ENCODE assay signal across 8 mouse cellular contexts in the genomic region with DNA sequence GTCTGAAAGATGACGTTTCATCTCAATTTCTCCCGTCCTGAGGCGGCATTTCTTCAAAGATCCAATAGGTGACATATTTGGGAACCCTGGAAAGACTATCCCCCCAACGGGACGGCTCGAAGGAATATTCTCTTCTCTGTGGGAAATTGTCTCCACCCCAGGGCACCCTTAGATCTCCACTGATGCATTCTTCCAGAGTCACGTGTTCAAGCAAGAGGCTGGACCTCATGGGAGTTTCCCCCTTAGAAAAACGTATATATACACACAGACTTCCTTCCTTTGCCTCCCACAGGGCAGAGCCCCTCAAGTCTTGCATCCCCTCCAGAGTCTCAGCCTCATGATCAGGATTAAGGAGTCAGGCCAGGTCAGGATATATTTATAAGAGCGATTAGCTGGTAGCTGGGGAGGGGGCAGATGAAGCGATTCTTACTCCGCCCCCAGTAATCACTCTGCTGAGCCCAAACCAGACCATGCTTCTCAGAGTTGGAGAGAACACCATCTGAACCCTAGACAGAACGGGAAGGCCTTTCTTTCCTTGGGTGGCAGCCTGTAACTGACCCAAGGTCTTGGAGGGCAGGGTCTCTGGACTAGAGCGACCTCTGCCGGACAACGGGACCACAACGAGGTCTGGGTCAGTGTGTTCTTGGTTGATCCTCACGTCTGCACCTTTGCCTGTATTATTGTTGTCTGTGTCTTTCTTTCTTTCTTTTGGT. TPM values are rescaled to one million over a fixed set of nuclear protein-coding genes. Genes with fewer than 3 reads are reported as not detected.
DNase-seq lines count a peak whose midpoint lies in the region; ATAC-seq and TF ChIP-seq lines count a peak whose summit lies in the region.

TSS of gene Rtbdn (plus strand) at position 464 of the 713 bp plus-strand sequence.

- 8% methylated on average over 17 of the region's 17 CpGs for WGBS in lung, embryonic 14.5 days
- WGBS in intestine, embryonic 14.5 days: 10% methylated on average over 17 of the region's 17 CpGs
- WGBS in neural tube, embryonic 11.5 days: 9% methylated on average over 17 of the region's 17 CpGs

- peaks cover 50% of the 10 kb centered on the region for H3K27me3 ChIP-seq in lung, embryonic 14.5 days (ENCODE audit: insufficient read depth, low read length)
- H3K27me3 ChIP-seq in intestine, embryonic 14.5 days (replicated peaks; ENCODE audit: control insufficient read depth, insufficient read depth, low read length): peaks cover 74% of the 10 kb centered on the region
- H3K27me3 ChIP-seq in neural tube, embryonic 11.5 days (ENCODE audit: control insufficient read depth, insufficient read depth, low read length): peaks cover 62% of the 10 kb centered on the region

- peak; percentile 41; the same call in 1 of the 2 replicates for ATAC-seq in lung, embryonic 14.5 days (ENCODE audit: insufficient read depth)
- ATAC-seq in intestine, embryonic 14.5 days (replicated peaks; ENCODE audit: low FRiP score, low TSS enrichment, low read depth): no peak
- no peak for ATAC-seq in neural tube, embryonic 11.5 days (ENCODE audit: insufficient read depth, low FRiP score, low TSS enrichment)

- H3K4me2 ChIP-seq in lung, embryonic 14.5 days: peak within 1 kb of the TSS; percentile 73
- peak within 1 kb of the TSS; percentile 57 for H3K4me2 ChIP-seq in intestine, embryonic 14.5 days (ENCODE audit: low read length)
- H3K4me2 ChIP-seq in neural tube, embryonic 11.5 days (ENCODE audit: low read depth): peak within 1 kb of the TSS; percentile 93

- no peaks in the 10 kb centered on the region for H3K9me3 ChIP-seq in lung, embryonic 14.5 days (ENCODE audit: low read depth, low read length)
- 0 out of 2 replicates have a peak, but pooled peaks cover 2% of the 10 kb centered on the region for H3K9me3 ChIP-seq in intestine, embryonic 14.5 days (ENCODE audit: control insufficient read depth, low read length)
- no peaks in the 10 kb centered on the region for H3K9me3 ChIP-seq in neural tube, embryonic 11.5 days (ENCODE audit: control insufficient read depth, low read length)

- DNase-seq in lung, embryonic 14.5 days: no peak
- no peak for DNase-seq in lung, postnatal 10 days
- DNase-seq in cerebellum, postnatal 14 days: peak; percentile 79 to 85
- DNase-seq in intestine, embryonic 14.5 days (ENCODE audit: low spot score): no peak
- DNase-seq in neural tube, embryonic 11.5 days (ENCODE audit: low spot score): peak; percentile 40
- DNase-seq in frontal cortex, postnatal 10 days (ENCODE audit: low spot score in 2 of 2): no peak
- DNase-seq in layer of hippocampus, adult 8-10 months (ENCODE audit: low spot score in 2 of 2): no peak
- DNase-seq in layer of hippocampus, adult 18-20 months (ENCODE audit: low spot score in 2 of 2): no peak

- no peaks in the 10 kb centered on the region for H3K4me1 ChIP-seq in lung, embryonic 14.5 days (ENCODE audit: insufficient read depth)
- 0 out of 2 replicates have a peak, but pooled peaks cover 4% of the 10 kb centered on the region for H3K4me1 ChIP-seq in intestine, embryonic 14.5 days (replicated peaks; ENCODE audit: control insufficient read depth, insufficient read depth, low read length)
- H3K4me1 ChIP-seq in neural tube, embryonic 11.5 days (ENCODE audit: control insufficient read depth, insufficient read depth, low read length): peaks cover 8% of the 10 kb centered on the region; the same call in 1 of the 2 replicates

- no peaks in the 10 kb centered on the region for H3K36me3 ChIP-seq in lung, embryonic 14.5 days (ENCODE audit: insufficient read depth)
- H3K36me3 ChIP-seq in intestine, embryonic 14.5 days (ENCODE audit: control insufficient read depth, insufficient read depth, low read length): no peaks in the 10 kb centered on the region
- H3K36me3 ChIP-seq in neural tube, embryonic 11.5 days (ENCODE audit: control insufficient read depth, insufficient read depth, low read length): no peaks in the 10 kb centered on the region

- H3K27ac ChIP-seq in lung, embryonic 14.5 days (ENCODE audit: low read depth): no peak within 1 kb of the TSS
- H3K27ac ChIP-seq in intestine, embryonic 14.5 days (ENCODE audit: low read depth): no peak within 1 kb of the TSS
- H3K27ac ChIP-seq in neural tube, embryonic 11.5 days (ENCODE audit: low read depth, low read length): no peak within 1 kb of the TSS

- peak within 1 kb of the TSS; percentile 41 for H3K4me3 ChIP-seq in lung, embryonic 14.5 days (ENCODE audit: low read depth, low read length)
- peak within 1 kb of the TSS; percentile 33 for H3K4me3 ChIP-seq in intestine, embryonic 14.5 days (ENCODE audit: low read depth, low read length)
- peak within 1 kb of the TSS; percentile 56 for H3K4me3 ChIP-seq in neural tube, embryonic 11.5 days (ENCODE audit: low read depth, low read length)

- TF ChIP-seq CTCF in lung, embryonic 14.5 days (IDR thresholded peaks at IDR 0.05; ENCODE audit: low read depth): peak; percentile 36; the same call in 1 of the 2 replicates

- H3K9ac ChIP-seq in lung, embryonic 14.5 days: no peak within 1 kb of the TSS; the same call in 1 of the 2 replicates
- H3K9ac ChIP-seq in intestine, embryonic 14.5 days (ENCODE audit: low read length): no peak within 1 kb of the TSS
- peak within 1 kb of the TSS; percentile 57 for H3K9ac ChIP-seq in neural tube, embryonic 11.5 days (ENCODE audit: low read length)

RNA-seq across cellular contexts. Expression of gene Rtbdn, which starts in this region (rescaled TPM):
- polyA plus RNA-seq in lung, embryonic 14.5 days (2014; fragmentation: Nextera tagmentation; extraction: Ambion mirVana): not detected in 2 replicates
- polyA plus RNA-seq in intestine, embryonic 14.5 days (2014; fragmentation: Nextera tagmentation; extraction: Ambion mirVana): 0.09 TPM in 1 of 2 replicates, not detected in the other
- 0.25 TPM in 1 of 2 replicates, not detected in the other for polyA plus RNA-seq in neural tube, embryonic 11.5 days (2014; fragmentation: Nextera tagmentation; extraction: Ambion mirVana)
- 1 to 10 TPM; 1.5 to 2.5 (median 1.7) TPM for total RNA-seq in layer of hippocampus, adult 8-10 months (2022)
- 1 to 10 TPM in 1 of 2 experiments, under 1 TPM in 1; 0.87 to 1.1 TPM for total RNA-seq in layer of hippocampus, adult 18-20 months (2021)

Comparison
In these comparisons a context has a peak if more than half of its experiments do, and no peak if none do; other contexts are left out.
1. Peak in ATAC-seq, H3K4me3 ChIP-seq and H3K4me2 ChIP-seq in lung, embryonic 14.5 days; RNA of the gene not detected or under 1 TPM.
2. Peak in DNase-seq, H3K4me3 ChIP-seq, H3K9ac ChIP-seq and H3K4me2 ChIP-seq in neural tube, embryonic 11.5 days; RNA of the gene not detected or under 1 TPM.
3. DNase-seq: peak in cerebellum, postnatal 14 days (2 of 2); none in lung, embryonic 14.5 days (single experiment), lung, postnatal 10 days (single experiment), intestine, embryonic 14.5 days (single experiment), frontal cortex, postnatal 10 days (0 of 2), layer of hippocampus, adult 8-10 months (0 of 2) and layer of hippocampus, adult 18-20 months (0 of 2).
4. Peak in every context shown above with its lines, with median percentiles within 50 percentile points of each other: H3K4me2 ChIP-seq and H3K4me3 ChIP-seq.